Mouse (Mus musculus) cortical plate, adult 2 months (tissue): ENCODE results near the gene Cbx1. TPM values are rescaled to one million over a fixed set of nuclear protein-coding genes. Genes with fewer than 3 reads are reported as not detected.

Experiments
- H3K27ac ChIP-seq: fragments of 200-500 bp; 2 replicates; pipeline ENCODE4 v1.5.1; 2012; ENCODE audit warnings: low read length, control low read depth, inconsistent platforms; ENCODE audit not compliant: insufficient read depth
- H3K4me1 ChIP-seq: fragments of 200-500 bp; 2 replicates; pipeline ENCODE4 v1.6.1; 2011; ENCODE audit warnings: low read length; ENCODE audit not compliant: control insufficient read depth, insufficient read depth
- H3K4me3 ChIP-seq: fragments of 200-500 bp; 2 replicates; pipeline ENCODE4 v1.5.1; 2011; ENCODE audit warnings: mild to moderate bottlenecking, low read length, control low read depth; ENCODE audit not compliant: insufficient read depth
- CTCF ChIP-seq: fragments of 200-500 bp; IDR thresholded peaks from 2 replicates; pipeline ENCODE4 v1.5.1; 2011; ENCODE audit warnings: mild to moderate bottlenecking, control low read depth, low read length; ENCODE audit not compliant: insufficient read depth; ENCODE audit errors: extremely low read depth
- POLR2A ChIP-seq: fragments of 200-500 bp; IDR thresholded peaks from 2 replicates; pipeline ENCODE4 v1.6.1; 2011; ENCODE audit warnings: mild to moderate bottlenecking, low read length, control low read depth; ENCODE audit not compliant: insufficient read depth; ENCODE audit errors: extremely low read depth
- polyA plus RNA-seq: library from polyadenylated mRNA; depleted of rRNA; stranded (reverse); fragments of >200 nt; gene quantifications from 2 replicates; pipeline ENCODE4 v1.2.3, GENCODE M21; 2012

The Cbx1 gene
- polyA plus RNA-seq, 1 experiment = 27.1 TPM

- H3K27ac ChIP-seq = no peak overlapping the region
- TF ChIP-seq POLR2A (no peak), CTCF (peak; percentile 80)
- H3K4me3 ChIP-seq = no peak overlapping the region
- H3K4me1 ChIP-seq = no peaks in the 10 kb centered on the region; the same call in 1 of the 2 replicates
These were observed 28.9 kb upstream of the Cbx1 start for GRCm38 (mm10) chr11:96760042-96760441.

GRCm38 (mm10) chr11:96761984-96762383, 26.9 kb upstream of the Cbx1 start:
- TF ChIP-seq CTCF (no peak), POLR2A (no peak)
- Histone ChIP-seq H3K4me3 (no peak overlapping the region), H3K4me1 (peaks cover 1% of the 10 kb centered on the region), H3K27ac (no peak overlapping the region)

GRCm38 (mm10) chr11:96762742-96763470, 26.0 kb upstream of the Cbx1 start:
- Histone ChIP-seq H3K4me1 (peaks cover 1% of the 10 kb centered on the region), H3K4me3 (no peak overlapping the region), H3K27ac (no peak overlapping the region)
- TF ChIP-seq POLR2A = no peak
- no peak for TF ChIP-seq CTCF

GRCm38 (mm10) chr11:96764511-96765350, 24.2 kb upstream of the Cbx1 start:
- Histone ChIP-seq H3K4me3 (no peak overlapping the region), H3K4me1 (peaks cover 1% of the 10 kb centered on the region), H3K27ac (no peak overlapping the region)
- TF ChIP-seq CTCF (no peak), POLR2A (no peak)

GRCm38 (mm10) chr11:96765645-96766044, 23.3 kb upstream of the Cbx1 start:
- peak overlapping the region; percentile 59 for H3K27ac ChIP-seq
- TF ChIP-seq POLR2A = no peak

GRCm38 (mm10) chr11:96766555-96766954, 22.4 kb upstream of the Cbx1 start:
- peaks cover 1% of the 10 kb centered on the region for H3K4me1 ChIP-seq
- no peak overlapping the region for H3K4me3 ChIP-seq
- peak overlapping the region; percentile 45; the same call in 1 of the 2 replicates for H3K27ac ChIP-seq
- TF ChIP-seq CTCF = no peak
- TF ChIP-seq POLR2A = no peak

More at GRCm38 (mm10) chr11:96765645-96766044, 23.3 kb upstream of the Cbx1 start:
- peaks cover 1% of the 10 kb centered on the region for H3K4me1 ChIP-seq
- no peak overlapping the region for H3K4me3 ChIP-seq

GRCm38 (mm10) chr11:96767096-96767495, 21.8 kb upstream of the Cbx1 start:
- Histone ChIP-seq H3K4me3 (no peak overlapping the region), H3K27ac (peak overlapping the region; percentile 45), H3K4me1 (peaks cover 1% of the 10 kb centered on the region)
- TF ChIP-seq POLR2A = no peak
- TF ChIP-seq CTCF = no peak

- TF ChIP-seq CTCF = no peak
- TF ChIP-seq POLR2A = no peak
- Histone ChIP-seq H3K27ac (no peak overlapping the region; the same call in 1 of the 2 replicates), H3K4me3 (no peak overlapping the region), H3K4me1 (peaks cover 1% of the 10 kb centered on the region; the same call in 1 of the 2 replicates)
These were observed 20.7 kb upstream of the Cbx1 start for GRCm38 (mm10) chr11:96768240-96768639.

GRCm38 (mm10) chr11:96771274-96771975, 17.5 kb upstream of the Cbx1 start:
- Histone ChIP-seq H3K27ac (no peak overlapping the region), H3K4me3 (no peak overlapping the region), H3K4me1 (no peaks in the 10 kb centered on the region)
- TF ChIP-seq POLR2A (no peak), CTCF (no peak)

- H3K27ac ChIP-seq = no peak overlapping the region
- no peak for TF ChIP-seq POLR2A
- TF ChIP-seq CTCF = no peak
- no peak overlapping the region for H3K4me3 ChIP-seq
- no peaks in the 10 kb centered on the region for H3K4me1 ChIP-seq
These were observed 16.5 kb upstream of the Cbx1 start for GRCm38 (mm10) chr11:96772413-96772812.
